ENCODE assay signal across 11 mouse cellular contexts in genomic region chr11:75973988-75974387, GRCm38 (mm10). TPM values are rescaled to one million over a fixed set of nuclear protein-coding genes. Genes with fewer than 3 reads are reported as not detected.
DNase-seq lines count a peak whose midpoint lies in the region; ATAC-seq and TF ChIP-seq lines count a peak whose summit lies in the region.
"Had no signal": no experiment of that assay in that cellular context is flagged by ENCODE, and none has a peak within 500 bp of the region (broad histone marks: within the 10 kb centered on the region; RNA-seq: fewer than 3 reads in every experiment).

No protein-coding gene starts in this region.

- H3K9ac ChIP-seq in intestine, postnatal 0 days (ENCODE audit: low read depth, low read length) = no peak overlapping the region
- H3K9ac ChIP-seq in intestine, embryonic 15.5 days = no peak overlapping the region
- H3K9ac ChIP-seq: liver, embryonic 15.5 days had no signal

- POLR2A ChIA-PET in Patski (lab: Charles Lee) = no interaction called here

- no peak overlapping the region for H3K27ac ChIP-seq in intestine, postnatal 0 days (ENCODE audit: low read depth, low read length)
- no peak overlapping the region for H3K27ac ChIP-seq in intestine, embryonic 15.5 days
- H3K27ac ChIP-seq in small intestine, adult 2 months (ENCODE audit: insufficient read depth, low read depth, low read length) = no peak overlapping the region
- H3K27ac ChIP-seq: liver, embryonic 15.5 days had no signal

- CTCF ChIA-PET in Patski (lab: Charles Lee) = no interaction called here

- intact Hi-C loops in heart, postnatal 36 days (cut with DNase I) = no loop called here

- no peak for TF ChIP-seq POLR2A in small intestine, adult 2 months (IDR thresholded peaks at IDR 0.05; ENCODE audit: low read depth, low read length)

- TF ChIP-seq CTCF in intestine, postnatal 0 days (IDR thresholded peaks at IDR 0.05; ENCODE audit: low read depth) = peak; percentile 55
- peak; percentile 70 for TF ChIP-seq CTCF in Patski (IDR thresholded peaks at IDR 0.05)
- peak; percentile 55; the same call in 1 of the 2 replicates for TF ChIP-seq CTCF in small intestine, adult 2 months (IDR thresholded peaks at IDR 0.05; ENCODE audit: extremely low read depth, insufficient read length, insufficient replicate concordance, low read depth, low read length)

- DNase-seq in right cerebral cortex, postnatal 4 days = peak; percentile 21
- DNase-seq in right cerebral cortex, postnatal 36 days (ENCODE audit: low spot score in 2 of 2) = no peak
- DNase-seq in Patski (ENCODE audit: low read depth, low spot score) = no peak
- no peak for DNase-seq in heart, postnatal 36 days
- DNase-seq: cerebellum, adult 11 months had no signal

- no peaks in the 10 kb centered on the region for H3K4me1 ChIP-seq in intestine, postnatal 0 days (replicated peaks; ENCODE audit: control insufficient read depth, insufficient read depth, low read length)
- H3K4me1 ChIP-seq in intestine, embryonic 15.5 days (replicated peaks) = 0 out of 2 replicates have a peak, but pooled peaks cover 3% of the 10 kb centered on the region
- H3K4me1 ChIP-seq in small intestine, adult 2 months (ENCODE audit: control insufficient read depth, insufficient read depth, insufficient read length, low read length) = peaks cover 4% of the 10 kb centered on the region; the same call in 1 of the 2 replicates
- H3K4me1 ChIP-seq: liver, embryonic 15.5 days had no signal

- H3K4me3 ChIP-seq in intestine, postnatal 0 days (ENCODE audit: low read depth, low read length) = no peak overlapping the region
- H3K4me3 ChIP-seq in intestine, embryonic 15.5 days (replicated peaks) = no peak overlapping the region
- H3K4me3 ChIP-seq in small intestine, adult 2 months (ENCODE audit: low read depth, low read length) = no peak overlapping the region
- H3K4me3 ChIP-seq: liver, embryonic 15.5 days had no signal

- H3K9me3 ChIP-seq in intestine, postnatal 0 days (ENCODE audit: control insufficient read depth) = no peaks in the 10 kb centered on the region
- no peaks in the 10 kb centered on the region for H3K9me3 ChIP-seq in intestine, embryonic 15.5 days
- H3K9me3 ChIP-seq: liver, embryonic 15.5 days had no signal

- no peak overlapping the region for H3K4me2 ChIP-seq in intestine, postnatal 0 days (replicated peaks; ENCODE audit: low read depth)
- H3K4me2 ChIP-seq in intestine, embryonic 15.5 days (replicated peaks) = no peak overlapping the region
- H3K4me2 ChIP-seq: liver, embryonic 15.5 days had no signal

- WGBS in intestine, postnatal 0 days = 83% methylated on average over 1 of the region's 1 CpGs
- WGBS in intestine, embryonic 15.5 days = 87% methylated on average over 1 of the region's 1 CpGs
- WGBS in small intestine, adult 2 months = 91% methylated on average over 1 of the region's 1 CpGs

- H3K36me3 ChIP-seq in intestine, postnatal 0 days (ENCODE audit: control insufficient read depth, insufficient read depth) = no peaks in the 10 kb centered on the region
- H3K36me3 ChIP-seq in intestine, embryonic 15.5 days = no peaks in the 10 kb centered on the region
- H3K36me3 ChIP-seq in small intestine, adult 2 months (ENCODE audit: control insufficient read depth, insufficient read depth, low read length) = no peaks in the 10 kb centered on the region
- H3K36me3 ChIP-seq: liver, embryonic 15.5 days had no signal

- no peaks in the 10 kb centered on the region for H3K27me3 ChIP-seq in intestine, postnatal 0 days (replicated peaks; ENCODE audit: control insufficient read depth, insufficient read depth, low read length)
- no peaks in the 10 kb centered on the region for H3K27me3 ChIP-seq in intestine, embryonic 15.5 days (replicated peaks)
- H3K27me3 ChIP-seq in Patski = no peaks in the 10 kb centered on the region
- H3K27me3 ChIP-seq in small intestine, adult 2 months (ENCODE audit: control insufficient read depth, insufficient read depth, low read length) = no peaks in the 10 kb centered on the region

- in situ Hi-C loops in Patski (cut with MboI; ENCODE audit: low pct_unique_long_range_greater_than_20kb) = no loop called here

- no peak for ATAC-seq in intestine, postnatal 0 days
- ATAC-seq in intestine, embryonic 15.5 days = no peak
- no peak for ATAC-seq in Patski

RNA-seq across cellular contexts. Expression of gene 1700016K19Rik, which starts 25.7 kb away (rescaled TPM):
- polyA plus RNA-seq in intestine, postnatal 0 days (2015; fragmentation: Nextera tagmentation; extraction: Ambion mirVana) = 0.17 TPM in 1 of 2 replicates, not detected in the other
- 2.6 and 4.0 TPM in 2 replicates for polyA plus RNA-seq in intestine, embryonic 15.5 days (2015; fragmentation: Nextera tagmentation; extraction: Ambion mirVana)
- 0.19 TPM for polyA plus RNA-seq in Patski (2021)
- polyA plus RNA-seq in small intestine, adult 2 months (2012; rRNA removed) = 0.18 and 0.39 TPM in 2 replicates
- total RNA-seq in heart, postnatal 36 days (2021) = not detected
- total RNA-seq: gastrocnemius, postnatal 4 days; heart, postnatal 25 days had no signal
- polyA plus RNA-seq: liver, embryonic 15.5 days had no signal

RNA-seq across cellular contexts. Expression of gene Rph3al, which starts 35.8 kb away (rescaled TPM):
- polyA plus RNA-seq in intestine, postnatal 0 days (2015; fragmentation: Nextera tagmentation; extraction: Ambion mirVana) = 10.5 and 12.9 TPM in 2 replicates
- polyA plus RNA-seq in intestine, embryonic 15.5 days (2015; fragmentation: Nextera tagmentation; extraction: Ambion mirVana) = 18.2 and 19.7 TPM in 2 replicates
- polyA plus RNA-seq in Patski (2021) = 14.4 TPM
- 12.6 and 12.7 TPM in 2 replicates for polyA plus RNA-seq in small intestine, adult 2 months (2012; rRNA removed)
- total RNA-seq in heart, postnatal 36 days (2021) = 10 to 100 TPM in 1 of 2 experiments, 1 to 10 TPM in 1; 8.9 to 12.8 TPM

RNA-seq across cellular contexts. Expression of gene Rflnb, which starts 53.6 kb away (rescaled TPM):
- polyA plus RNA-seq in intestine, postnatal 0 days (2015; fragmentation: Nextera tagmentation; extraction: Ambion mirVana) = 24.2 and 26.8 TPM in 2 replicates
- 51.8 and 52.0 TPM in 2 replicates for polyA plus RNA-seq in intestine, embryonic 15.5 days (2015; fragmentation: Nextera tagmentation; extraction: Ambion mirVana)
- 3.5 TPM for polyA plus RNA-seq in Patski (2021)
- 21.3 and 21.5 TPM in 2 replicates for polyA plus RNA-seq in small intestine, adult 2 months (2012; rRNA removed)
- 10 to 100 TPM; 33.3 to 50.0 TPM for total RNA-seq in heart, postnatal 36 days (2021)
